Mouse (Mus musculus): Measurements from ENCODE around the gene Chchd10. TPM values are rescaled to one million over a fixed set of nuclear protein-coding genes. Genes with fewer than 3 reads are reported as not detected.

The Chchd10 gene
- polyA plus RNA-seq, 1 experiment from 2014 or later = 6.4 TPM

DNA sequence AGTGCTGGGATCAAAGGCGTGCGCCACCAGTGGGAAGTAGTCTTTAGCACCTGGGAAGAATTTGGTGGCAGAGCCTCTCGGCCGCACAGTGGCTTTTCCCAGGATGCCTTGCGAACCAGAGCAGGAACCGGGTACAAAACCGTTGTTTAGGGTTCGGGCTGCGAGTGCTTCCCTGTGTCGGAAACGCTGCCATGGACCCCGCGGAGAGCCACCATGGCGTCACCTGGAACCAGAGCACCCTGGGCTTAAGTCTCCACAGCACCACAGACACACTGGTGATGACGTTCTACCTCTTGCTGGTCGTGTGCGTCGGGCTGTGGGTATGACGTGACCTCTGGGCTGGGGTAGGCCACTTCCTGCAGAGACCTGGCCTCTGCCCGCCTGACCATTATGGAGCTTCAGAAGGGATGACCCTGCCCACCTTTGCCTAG lies 21.5 kb downstream of the Chchd10 start, which contains the start of gene Gm5134:
Gene Gm5134, plus strand, starts transcription at position 134 of the 431 bp plus-strand sequence.
- DNase-seq (ENCODE audit: low spot score, missing footprints) = peak; percentile 84
- Histone ChIP-seq H3K9ac (ENCODE audit: low read length) (peak within 1 kb of the TSS; percentile 14; the same call in 1 of the 2 replicates), H3K27ac (ENCODE audit: low read depth, low read length) (no peak within 1 kb of the TSS)

DNA sequence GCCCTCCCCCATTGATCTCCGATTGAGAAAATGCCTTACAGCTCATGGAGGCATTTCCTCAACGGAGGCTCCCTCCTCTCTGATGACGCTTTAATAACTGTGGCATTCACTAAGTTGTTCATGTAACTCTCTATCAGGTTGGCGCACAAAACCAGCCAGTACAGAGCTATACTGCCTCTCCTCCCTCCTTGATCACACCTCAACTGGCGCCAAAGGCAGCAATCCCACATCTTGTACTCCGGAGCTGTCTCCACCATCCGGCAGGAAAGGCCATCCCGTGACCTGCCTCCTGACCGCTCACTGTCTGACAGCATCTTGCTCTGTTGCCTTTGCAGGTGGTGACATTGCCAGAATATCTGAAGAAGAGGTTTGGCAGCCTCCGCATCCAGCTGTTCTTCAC lies 40.9 kb downstream of the Chchd10 start:
- H3K27ac ChIP-seq (ENCODE audit: low read depth, low read length) = no peak overlapping the region
- H3K27me3 ChIP-seq (ENCODE audit: control insufficient read depth, insufficient read depth, low read length) = no peaks in the 10 kb centered on the region
- ATAC-seq (ENCODE audit: low FRiP score) = no peak
- H3K9me3 ChIP-seq (ENCODE audit: control insufficient read depth, low read length) = no peaks in the 10 kb centered on the region
- no peak overlapping the region for H3K9ac ChIP-seq (ENCODE audit: low read length)
- no peaks in the 10 kb centered on the region for H3K4me1 ChIP-seq (ENCODE audit: control insufficient read depth, insufficient read depth, low read length)
- DNase-seq (ENCODE audit: low spot score, missing footprints) = peak; percentile 72
- H3K4me3 ChIP-seq (ENCODE audit: low read depth, low read length) = no peak overlapping the region
- WGBS = 87% methylated on average over 10 of the region's 10 CpGs
- no peak overlapping the region for H3K4me2 ChIP-seq
- no peaks in the 10 kb centered on the region for H3K36me3 ChIP-seq (ENCODE audit: control insufficient read depth, insufficient read depth, low read length)

More for the DNA sequence above, 21.5 kb downstream of the Chchd10 start, which contains the start of gene Gm5134:
- Histone ChIP-seq H3K4me3 (ENCODE audit: low read depth, low read length) (no peak within 1 kb of the TSS; the same call in 1 of the 2 replicates), H3K4me2 (peak within 1 kb of the TSS; percentile 24), H3K9me3 (ENCODE audit: control insufficient read depth, low read length) (no peaks in the 10 kb centered on the region), H3K36me3 (ENCODE audit: control insufficient read depth, insufficient read depth, low read length) (no peaks in the 10 kb centered on the region), H3K27me3 (ENCODE audit: control insufficient read depth, insufficient read depth, low read length) (peaks cover 8% of the 10 kb centered on the region; the same call in 1 of the 2 replicates), H3K4me1 (ENCODE audit: control insufficient read depth, insufficient read depth, low read length) (peaks cover 6% of the 10 kb centered on the region; the same call in 1 of the 2 replicates)
- WGBS = 35% methylated on average over 20 of the region's 20 CpGs
- ATAC-seq (ENCODE audit: low FRiP score) = no peak

- no peak for DNase-seq (ENCODE audit: low spot score, missing footprints)
- H3K9me3 ChIP-seq (ENCODE audit: control insufficient read depth, low read length) = no peaks in the 10 kb centered on the region
- WGBS = 77% methylated on average over 5 of the region's 5 CpGs
- no peak overlapping the region for H3K4me2 ChIP-seq
- H3K4me1 ChIP-seq (ENCODE audit: control insufficient read depth, insufficient read depth, low read length) = no peaks in the 10 kb centered on the region
- no peak overlapping the region for H3K27ac ChIP-seq (ENCODE audit: low read depth, low read length)
- no peaks in the 10 kb centered on the region for H3K36me3 ChIP-seq (ENCODE audit: control insufficient read depth, insufficient read depth, low read length)
- no peak overlapping the region for H3K9ac ChIP-seq (ENCODE audit: low read length)
- no peak overlapping the region for H3K4me3 ChIP-seq (ENCODE audit: low read depth, low read length)
- H3K27me3 ChIP-seq (ENCODE audit: control insufficient read depth, insufficient read depth, low read length) = no peaks in the 10 kb centered on the region
- ATAC-seq (ENCODE audit: low FRiP score) = no peak
Observed at GRCm38 (mm10) chr10:75975216-75975615, 42.3 kb downstream of the Chchd10 start.

DNA sequence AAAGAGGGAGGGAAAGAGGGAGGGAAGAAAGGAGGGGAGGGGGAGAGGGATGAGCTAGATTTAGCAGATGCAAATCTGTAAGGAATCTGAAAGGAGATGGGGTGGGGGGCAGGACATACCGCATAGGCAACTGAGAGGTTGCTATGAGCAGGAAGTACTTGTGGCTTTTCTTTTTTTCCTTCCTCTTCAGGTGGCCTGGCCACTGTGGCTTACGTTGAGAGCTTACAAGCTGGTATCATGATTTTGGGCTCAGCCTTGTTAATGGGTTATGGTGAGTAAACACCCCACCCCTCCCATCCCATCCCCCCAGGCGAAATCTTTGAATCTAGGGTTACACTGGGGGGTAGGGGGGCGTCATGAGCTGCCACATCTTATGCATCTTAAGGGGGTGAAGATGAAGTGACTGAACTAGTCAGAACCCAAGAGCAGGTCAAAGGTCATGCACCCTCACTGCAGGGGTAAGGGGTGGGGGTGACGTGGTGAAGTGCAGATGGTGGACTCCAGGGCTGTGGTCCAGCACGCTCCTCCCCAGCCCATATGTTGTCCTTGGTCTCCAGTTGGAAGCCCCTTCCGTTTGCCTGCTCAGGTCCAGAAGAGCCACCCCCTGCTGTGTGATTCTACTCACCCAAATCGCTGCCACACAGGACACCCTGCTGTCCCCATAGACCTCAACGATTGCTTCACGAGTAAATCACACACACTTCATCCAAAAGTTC lies 45.3 kb downstream of the Chchd10 start:
- Histone ChIP-seq H3K4me1 (ENCODE audit: control insufficient read depth, insufficient read depth, low read length) (no peaks in the 10 kb centered on the region), H3K27ac (ENCODE audit: low read depth, low read length) (no peak overlapping the region), H3K9ac (ENCODE audit: low read length) (no peak overlapping the region), H3K4me3 (ENCODE audit: low read depth, low read length) (no peak overlapping the region), H3K4me2 (no peak overlapping the region), H3K27me3 (ENCODE audit: control insufficient read depth, insufficient read depth, low read length) (no peaks in the 10 kb centered on the region), H3K9me3 (ENCODE audit: control insufficient read depth, low read length) (no peaks in the 10 kb centered on the region), H3K36me3 (ENCODE audit: control insufficient read depth, insufficient read depth, low read length) (no peaks in the 10 kb centered on the region)
- ATAC-seq (ENCODE audit: low FRiP score) (no peak), DNase-seq (ENCODE audit: low spot score, missing footprints) (peak; percentile 53)
- WGBS = 49% methylated on average over 10 of the region's 10 CpGs

DNA sequence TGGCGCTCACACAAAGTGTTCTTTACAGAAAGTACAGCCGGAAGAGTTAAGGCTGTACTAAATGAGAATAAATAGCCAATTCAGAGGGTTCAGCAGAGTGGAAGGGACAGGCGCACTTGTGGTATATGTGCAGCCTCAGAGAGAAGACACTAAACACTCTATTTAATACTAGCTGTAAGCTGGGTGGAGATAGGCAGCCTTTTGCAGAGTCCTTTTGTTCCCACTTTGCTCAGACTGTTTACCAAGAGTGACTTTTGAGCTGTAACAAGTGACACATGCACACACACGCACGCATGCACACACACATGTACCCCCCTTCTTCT lies 45.9 kb downstream of the Chchd10 start:
- DNase-seq (ENCODE audit: low spot score, missing footprints) (peak; percentile 72), ATAC-seq (ENCODE audit: low FRiP score) (no peak)
- Histone ChIP-seq H3K9me3 (ENCODE audit: control insufficient read depth, low read length) (no peaks in the 10 kb centered on the region), H3K4me2 (no peak overlapping the region), H3K36me3 (ENCODE audit: control insufficient read depth, insufficient read depth, low read length) (no peaks in the 10 kb centered on the region), H3K27ac (ENCODE audit: low read depth, low read length) (no peak overlapping the region), H3K9ac (ENCODE audit: low read length) (no peak overlapping the region), H3K27me3 (ENCODE audit: control insufficient read depth, insufficient read depth, low read length) (no peaks in the 10 kb centered on the region), H3K4me3 (ENCODE audit: low read depth, low read length) (no peak overlapping the region), H3K4me1 (ENCODE audit: control insufficient read depth, insufficient read depth, low read length) (no peaks in the 10 kb centered on the region)
- 84% methylated on average over 5 of the region's 5 CpGs for WGBS

GRCm38 (mm10) chr10:75979432-75979831 lies 46.5 kb downstream of the Chchd10 start:
- H3K4me3 ChIP-seq (ENCODE audit: low read depth, low read length) = no peak overlapping the region
- no peak overlapping the region for H3K27ac ChIP-seq (ENCODE audit: low read depth, low read length)
- ATAC-seq (ENCODE audit: low FRiP score) = no peak
- no peaks in the 10 kb centered on the region for H3K36me3 ChIP-seq (ENCODE audit: control insufficient read depth, insufficient read depth, low read length)
- H3K4me2 ChIP-seq = no peak overlapping the region
- no peaks in the 10 kb centered on the region for H3K9me3 ChIP-seq (ENCODE audit: control insufficient read depth, low read length)
- H3K9ac ChIP-seq (ENCODE audit: low read length) = no peak overlapping the region
- no peaks in the 10 kb centered on the region for H3K27me3 ChIP-seq (ENCODE audit: control insufficient read depth, insufficient read depth, low read length)
- 89% methylated on average over 3 of the region's 3 CpGs for WGBS
- H3K4me1 ChIP-seq (ENCODE audit: control insufficient read depth, insufficient read depth, low read length) = no peaks in the 10 kb centered on the region
- DNase-seq (ENCODE audit: low spot score, missing footprints) = peak; percentile 54

Other genes starting within 250 kb of the Chchd10 start
- 28.7 and 31.6 TPM in 2 replicates for gene Cabin1, start 168.8 kb upstream of the Chchd10 start, polyA plus RNA-seq (2014; fragmentation: Nextera tagmentation; extraction: Ambion mirVana)
- gene Ddt, start 159.7 kb upstream of the Chchd10 start, polyA plus RNA-seq (2014; fragmentation: Nextera tagmentation; extraction: Ambion mirVana) = 89.8 and 94.7 TPM in 2 replicates
- gene Gm20441, start 152.2 kb upstream of the Chchd10 start, polyA plus RNA-seq (2014; fragmentation: Nextera tagmentation; extraction: Ambion mirVana) = not detected in 2 replicates
- gene Gstt3, start 151.7 kb upstream of the Chchd10 start, polyA plus RNA-seq (2014; fragmentation: Nextera tagmentation; extraction: Ambion mirVana) = 1.0 and 1.2 TPM in 2 replicates
- gene Gstt1, start 134.5 kb upstream of the Chchd10 start, polyA plus RNA-seq (2014; fragmentation: Nextera tagmentation; extraction: Ambion mirVana) = 4.9 and 6.1 TPM in 2 replicates
- gene Gstt4, start 110.6 kb upstream of the Chchd10 start, polyA plus RNA-seq (2014; fragmentation: Nextera tagmentation; extraction: Ambion mirVana) = not detected in 2 replicates
- 6.3 and 8.4 TPM in 2 replicates for gene Gstt2, start 95.7 kb upstream of the Chchd10 start, polyA plus RNA-seq (2014; fragmentation: Nextera tagmentation; extraction: Ambion mirVana)
- gene Mif, start 72.9 kb upstream of the Chchd10 start, polyA plus RNA-seq (2014; fragmentation: Nextera tagmentation; extraction: Ambion mirVana) = 1,631 and 1,834 TPM in 2 replicates
- gene Derl3, start 39.7 kb upstream of the Chchd10 start, polyA plus RNA-seq (2014; fragmentation: Nextera tagmentation; extraction: Ambion mirVana) = 0.62 and 1.6 TPM in 2 replicates
- 268 and 274 TPM in 2 replicates for gene Smarcb1, start 11.5 kb upstream of the Chchd10 start, polyA plus RNA-seq (2014; fragmentation: Nextera tagmentation; extraction: Ambion mirVana)
- gene Mmp11, start 3.4 kb downstream of the Chchd10 start, polyA plus RNA-seq (2014; fragmentation: Nextera tagmentation; extraction: Ambion mirVana) = 33.6 and 34.6 TPM in 2 replicates
- 0.48 and 1.5 TPM in 2 replicates for gene Gm867, start 7.5 kb downstream of the Chchd10 start, polyA plus RNA-seq (2014; fragmentation: Nextera tagmentation; extraction: Ambion mirVana)
- 0.47 and 0.70 TPM in 2 replicates for gene Vpreb3, start 9.9 kb downstream of the Chchd10 start, polyA plus RNA-seq (2014; fragmentation: Nextera tagmentation; extraction: Ambion mirVana)
- 0.06 and 0.11 TPM in 2 replicates for gene Gm5134, start 21.4 kb downstream of the Chchd10 start, polyA plus RNA-seq (2014; fragmentation: Nextera tagmentation; extraction: Ambion mirVana)
- gene Zfp280b, start 99.5 kb downstream of the Chchd10 start, polyA plus RNA-seq (2014; fragmentation: Nextera tagmentation; extraction: Ambion mirVana) = 33.2 and 34.3 TPM in 2 replicates
- not detected in 2 replicates for gene Slc5a4b, start 177.8 kb downstream of the Chchd10 start, polyA plus RNA-seq (2014; fragmentation: Nextera tagmentation; extraction: Ambion mirVana)
- not detected in 2 replicates for gene Slc5a4a, start 214.3 kb downstream of the Chchd10 start, polyA plus RNA-seq (2014; fragmentation: Nextera tagmentation; extraction: Ambion mirVana)